Mouse (Mus musculus): ENCODE data around the gene Epor.

Epor gene

GRCm38 (mm10) chr9:21968883-21969282 lies 5.6 kb upstream of the Epor start:
- no peak for DNase-seq (ENCODE audit: low read depth, low spot score)

- DNase-seq (ENCODE audit: low read depth, low spot score), result no peak
Measured at GRCm38 (mm10) chr9:21962416-21963059, 768 bp downstream of the Epor start.

GRCm38 (mm10) chr9:21962010-21962409 lies 1.3 kb downstream of the Epor start:
- DNase-seq (ENCODE audit: low read depth, low spot score), result no peak

GRCm38 (mm10) chr9:21961366-21961980 lies 1.8 kb downstream of the Epor start:
- DNase-seq (ENCODE audit: low read depth, low spot score), result no peak

- DNase-seq (ENCODE audit: low read depth, low spot score), result no peak
Measured at GRCm38 (mm10) chr9:21960558-21961208, 2.6 kb downstream of the Epor start.

- no peak for DNase-seq (ENCODE audit: low read depth, low spot score)
Measured at GRCm38 (mm10) chr9:21960135-21960534, 3.2 kb downstream of the Epor start.

- DNase-seq (ENCODE audit: low read depth, low spot score), result no peak
Measured at GRCm38 (mm10) chr9:21959244-21959643, 4.1 kb downstream of the Epor start.

- DNase-seq (ENCODE audit: low read depth, low spot score), result no peak
Measured at GRCm38 (mm10) chr9:21958372-21958771, 4.9 kb downstream of the Epor start.

- DNase-seq (ENCODE audit: low read depth, low spot score), result peak; percentile 97
Measured at GRCm38 (mm10) chr9:21955570-21956281, 7.6 kb downstream of the Epor start, which contains the start of gene Swsap1. Swsap1 (plus strand) TSS chr9:21955755.

- DNase-seq (ENCODE audit: low read depth, low spot score), result no peak
Measured at GRCm38 (mm10) chr9:21955225-21955569, 8.1 kb downstream of the Epor start.

- DNase-seq (ENCODE audit: low read depth, low spot score), result no peak
Measured at GRCm38 (mm10) chr9:21954635-21955034, 8.7 kb downstream of the Epor start.

- DNase-seq (ENCODE audit: low read depth, low spot score), result no peak
Measured at GRCm38 (mm10) chr9:21953600-21953999, 9.7 kb downstream of the Epor start.

GRCm38 (mm10) chr9:21951977-21952376 lies 11.3 kb downstream of the Epor start:
- DNase-seq (ENCODE audit: low read depth, low spot score), result no peak

GRCm38 (mm10) chr9:21950322-21950721 lies 13.0 kb downstream of the Epor start:
- DNase-seq (ENCODE audit: low read depth, low spot score), result no peak

GRCm38 (mm10) chr9:21948790-21949189 lies 14.5 kb downstream of the Epor start:
- no peak for DNase-seq (ENCODE audit: low read depth, low spot score)

GRCm38 (mm10) chr9:21948146-21948545 lies 15.2 kb downstream of the Epor start:
- no peak for DNase-seq (ENCODE audit: low read depth, low spot score)

GRCm38 (mm10) chr9:21947540-21948130 lies 15.7 kb downstream of the Epor start:
- DNase-seq (ENCODE audit: low read depth, low spot score), result no peak

GRCm38 (mm10) chr9:21944267-21944666 lies 19.0 kb downstream of the Epor start:
- DNase-seq (ENCODE audit: low read depth, low spot score), result no peak

- no peak for DNase-seq (ENCODE audit: low read depth, low spot score)
Measured at GRCm38 (mm10) chr9:21943638-21944037, 19.7 kb downstream of the Epor start.

- no peak for DNase-seq (ENCODE audit: low read depth, low spot score)
Measured at GRCm38 (mm10) chr9:21943046-21943445, 20.3 kb downstream of the Epor start.

GRCm38 (mm10) chr9:21938234-21938855 lies 25.0 kb downstream of the Epor start:
- DNase-seq (ENCODE audit: low read depth, low spot score), result no peak

All from retina, adult 2 months (tissue).